In genomic region chr4:85801805-85802204, GRCm38 (mm10) we compare ENCODE assay signal across 9 mouse cellular contexts.
DNase-seq lines count a peak whose midpoint lies in the region; ATAC-seq and TF ChIP-seq lines count a peak whose summit lies in the region.
"Had no signal": no experiment of that assay in that cellular context is flagged by ENCODE, and none has a peak within 500 bp of the region (broad histone marks: within the 10 kb centered on the region; RNA-seq: fewer than 3 reads in every experiment).

No protein-coding gene starts in this region.

- no peak overlapping the region for H3K4me2 ChIP-seq in forebrain, postnatal 0 days (ENCODE audit: low read depth)
- no peak overlapping the region for H3K4me2 ChIP-seq in hindbrain, embryonic 12.5 days (replicated peaks)
- H3K4me2 ChIP-seq: limb, embryonic 15.5 days had no signal

- H3K36me3 ChIP-seq in forebrain, postnatal 0 days (ENCODE audit: insufficient read depth): no peaks in the 10 kb centered on the region
- H3K36me3 ChIP-seq in hindbrain, embryonic 12.5 days: no peaks in the 10 kb centered on the region
- H3K36me3 ChIP-seq: limb, embryonic 15.5 days had no signal

- no peak overlapping the region for H3K9ac ChIP-seq in forebrain, postnatal 0 days
- H3K9ac ChIP-seq in hindbrain, embryonic 12.5 days: no peak overlapping the region
- H3K9ac ChIP-seq: limb, embryonic 15.5 days had no signal

- TF ChIP-seq CTCF in forebrain, postnatal 0 days (IDR thresholded peaks at IDR 0.05; ENCODE audit: low read depth): peak; percentile 98

- H3K27me3 ChIP-seq in forebrain, postnatal 0 days (ENCODE audit: insufficient read depth, low read length): no peaks in the 10 kb centered on the region
- no peaks in the 10 kb centered on the region for H3K27me3 ChIP-seq in hindbrain, embryonic 12.5 days
- H3K27me3 ChIP-seq: limb, embryonic 15.5 days had no signal

- DNase-seq in MN1 (ENCODE audit: low spot score): peak; percentile 58
- DNase-seq in cerebellum, adult 11 months: peak; percentile 73
- peak; percentile 93 for DNase-seq in forebrain, postnatal 0 days
- peak; percentile 62 for DNase-seq in layer of hippocampus, adult 9-10 months (ENCODE audit: low spot score)
- DNase-seq in lung, postnatal 25 days (ENCODE audit: low spot score): peak; percentile 65
- peak; percentile 76 for DNase-seq in retina, postnatal 7 days (ENCODE audit: low read depth, low spot score)
- DNase-seq in urinary bladder, postnatal 25 days (ENCODE audit: low spot score): peak; percentile 80

- H3K4me3 ChIP-seq in forebrain, postnatal 0 days (ENCODE audit: low read depth, low read length): no peak overlapping the region
- H3K4me3 ChIP-seq in hindbrain, embryonic 12.5 days: no peak overlapping the region
- H3K4me3 ChIP-seq: limb, embryonic 15.5 days had no signal

- no peaks in the 10 kb centered on the region for H3K4me1 ChIP-seq in forebrain, postnatal 0 days (ENCODE audit: insufficient read depth)
- no peaks in the 10 kb centered on the region for H3K4me1 ChIP-seq in hindbrain, embryonic 12.5 days
- H3K4me1 ChIP-seq: limb, embryonic 15.5 days had no signal

- WGBS in forebrain, postnatal 0 days: 2% methylated on average over 8 of the region's 8 CpGs
- 8% methylated on average over 8 of the region's 8 CpGs for WGBS in hindbrain, embryonic 12.5 days

- ATAC-seq in forebrain, postnatal 0 days: peak; percentile 91
- peak; percentile 78; the same call in 1 of the 2 replicates for ATAC-seq in hindbrain, embryonic 12.5 days (ENCODE audit: low FRiP score)

- no peaks in the 10 kb centered on the region for H3K9me3 ChIP-seq in forebrain, postnatal 0 days (ENCODE audit: low read length)
- no peaks in the 10 kb centered on the region for H3K9me3 ChIP-seq in hindbrain, embryonic 12.5 days (replicated peaks)
- H3K9me3 ChIP-seq: limb, embryonic 15.5 days had no signal

- no peak overlapping the region for H3K27ac ChIP-seq in forebrain, postnatal 0 days (ENCODE audit: low read depth, low read length)
- H3K27ac ChIP-seq in hindbrain, embryonic 12.5 days: no peak overlapping the region
- H3K27ac ChIP-seq: limb, embryonic 15.5 days had no signal
